Mouse (Mus musculus) heart, adult 2 months (tissue): ENCODE data around the gene Rfxank. TPM values are rescaled to one million over a fixed set of nuclear protein-coding genes. Genes with fewer than 3 reads are reported as not detected.

Experiments used
- DNase-seq, 2 experiments: peaks; one replicate each; pipeline ENCODE4 v3.0.0; 2021
- H3K27ac ChIP-seq: fragments of 200-600 bp; 2 replicates; pipeline ENCODE4 v1.8.1; 2022
- H3K27me3 ChIP-seq: fragments of 200-500 bp; 2 replicates; pipeline ENCODE4 v1.6.1; 2012; ENCODE audit warnings: mild to moderate bottlenecking, low read length, inconsistent platforms, mixed read lengths; ENCODE audit not compliant: control insufficient read depth, insufficient read depth
- H3K36me3 ChIP-seq: fragments of 200-500 bp; 2 replicates; pipeline ENCODE4 v1.6.1; 2012; ENCODE audit warnings: low read length, inconsistent platforms; ENCODE audit not compliant: control insufficient read depth, insufficient read depth
- H3K4me1 ChIP-seq: fragments of 200-500 bp; 2 replicates; pipeline ENCODE4 v1.6.1; 2011; ENCODE audit warnings: low read length; ENCODE audit not compliant: control insufficient read depth, insufficient read depth
- H3K4me3 ChIP-seq: fragments of 200-600 bp; 2 replicates; pipeline ENCODE4 v1.8.1; 2022
- H3K79me2 ChIP-seq: fragments of 200-500 bp; replicated peaks from 2 replicates; pipeline ENCODE4 v1.6.1; 2012; ENCODE audit warnings: mild to moderate bottlenecking, inconsistent platforms, low read length, moderate library complexity, mixed read lengths; ENCODE audit not compliant: control insufficient read depth, insufficient read depth
- H3K9ac ChIP-seq: fragments of 200-500 bp; 2 replicates; pipeline ENCODE4 v1.6.1; 2012; ENCODE audit warnings: low read depth, mild to moderate bottlenecking, control low read depth, inconsistent platforms, low read length, mixed read lengths
- CTCF ChIP-seq: fragments of 200-600 bp; IDR thresholded peaks from 2 replicates; pipeline ENCODE4 v1.8.1; 2022; ENCODE audit warnings: antibody characterized with exemption, mild to moderate bottlenecking, moderate library complexity
- EP300 ChIP-seq: fragments of 200-500 bp; IDR thresholded peaks from 2 replicates; pipeline ENCODE4 v1.6.1; 2011; ENCODE audit warnings: low read depth, low read length, control low read depth; ENCODE audit not compliant: insufficient read depth
- POLR2A ChIP-seq: fragments of 200-500 bp; IDR thresholded peaks from 2 replicates; pipeline ENCODE4 v1.6.1; 2011; ENCODE audit warnings: mild to moderate bottlenecking, low read depth, low read length, control low read depth; ENCODE audit not compliant: insufficient read depth
- WGBS: fragments of 180-500 bp; shearing (Covaris S2); methylation state at CpG from one replicate; pipeline ENCODE4 v1.1.7; 2018; 5-methylcytosine and 5-hydroxymethylcytosine counted together
- intact Hi-C: fragments of 180-260 bp; cut with DNase I; formaldehyde crosslinking; loops from one replicate; pipeline ENCODE4 v1.15.1; 2025
- polyA plus RNA-seq: library from polyadenylated mRNA; depleted of rRNA; stranded (reverse); fragments of >200 nt; gene quantifications from 2 replicates; pipeline ENCODE4 v1.2.3, GENCODE M21; 2012
- total RNA-seq, 2 experiments: library from RNA; stranded (reverse); gene quantifications; 2 replicates each; pipeline ENCODE4 v1.2.3; 2021

The Rfxank gene
- total and polyA plus RNA-seq, 3 experiments, result 18.1 to 30.9 (median 18.6) TPM

- WGBS, result 57% methylated on average over 13 of the region's 13 CpGs
- no peaks in the 10 kb centered on the region for H3K4me1 ChIP-seq
- no peaks in the 10 kb centered on the region for H3K36me3 ChIP-seq
- no peak for DNase-seq
- no peak overlapping the region for H3K4me3 ChIP-seq
- H3K27me3 ChIP-seq, result peaks cover 11% of the 10 kb centered on the region; the same call in 1 of the 2 replicates
- intact Hi-C loops, result no loop called here
- no peak overlapping the region for H3K27ac ChIP-seq
- H3K9ac ChIP-seq, result no peak overlapping the region
- TF ChIP-seq POLR2A (no peak), CTCF (no peak), EP300 (no peak)
- H3K79me2 ChIP-seq, result no peaks in the 10 kb centered on the region
Observed at GRCm38 (mm10) chr8:70114892-70115291, 24.1 kb downstream of the Rfxank start.

DNA sequence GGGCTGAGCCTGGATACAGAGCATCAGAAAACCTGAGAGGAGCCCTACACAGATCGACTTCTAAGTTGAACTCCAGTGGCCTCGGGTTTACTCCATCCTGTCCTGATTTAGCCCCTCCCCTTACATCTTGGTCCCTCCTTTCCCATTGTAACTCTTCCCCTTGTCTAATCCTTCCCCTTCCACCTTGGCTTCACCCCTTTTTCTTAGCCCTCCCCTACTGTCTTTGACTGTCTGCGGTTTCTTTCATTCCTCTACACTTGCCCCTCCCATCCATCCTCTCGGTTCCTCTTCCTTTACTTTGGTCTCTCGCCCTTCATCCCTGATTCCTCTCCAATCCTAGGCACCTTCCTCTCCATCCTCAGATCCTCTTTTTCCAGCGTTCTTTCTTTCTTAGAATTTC is 24.5 kb downstream of the Rfxank start:
- intact Hi-C loops, result no loop called here
- Histone ChIP-seq H3K36me3 (no peaks in the 10 kb centered on the region), H3K79me2 (no peaks in the 10 kb centered on the region), H3K4me1 (no peaks in the 10 kb centered on the region), H3K27me3 (peaks cover 11% of the 10 kb centered on the region; the same call in 1 of the 2 replicates), H3K4me3 (no peak overlapping the region), H3K9ac (no peak overlapping the region), H3K27ac (no peak overlapping the region)
- TF ChIP-seq EP300 (no peak), CTCF (no peak), POLR2A (no peak)
- DNase-seq, result no peak
- 21% methylated on average over 6 of the region's 6 CpGs for WGBS

GRCm38 (mm10) chr8:70112401-70113016 is 26.4 kb downstream of the Rfxank start:
- TF ChIP-seq CTCF (no peak), EP300 (no peak), POLR2A (no peak)
- H3K79me2 ChIP-seq, result no peaks in the 10 kb centered on the region
- peaks cover 9% of the 10 kb centered on the region; the same call in 1 of the 2 replicates for H3K27me3 ChIP-seq
- H3K27ac ChIP-seq, result no peak overlapping the region
- no peaks in the 10 kb centered on the region for H3K36me3 ChIP-seq
- no peak for DNase-seq
- 9% methylated on average over 43 of the region's 43 CpGs for WGBS
- H3K4me3 ChIP-seq, result no peak overlapping the region
- intact Hi-C loops, result no loop called here
- no peaks in the 10 kb centered on the region for H3K4me1 ChIP-seq
- H3K9ac ChIP-seq, result no peak overlapping the region

DNA sequence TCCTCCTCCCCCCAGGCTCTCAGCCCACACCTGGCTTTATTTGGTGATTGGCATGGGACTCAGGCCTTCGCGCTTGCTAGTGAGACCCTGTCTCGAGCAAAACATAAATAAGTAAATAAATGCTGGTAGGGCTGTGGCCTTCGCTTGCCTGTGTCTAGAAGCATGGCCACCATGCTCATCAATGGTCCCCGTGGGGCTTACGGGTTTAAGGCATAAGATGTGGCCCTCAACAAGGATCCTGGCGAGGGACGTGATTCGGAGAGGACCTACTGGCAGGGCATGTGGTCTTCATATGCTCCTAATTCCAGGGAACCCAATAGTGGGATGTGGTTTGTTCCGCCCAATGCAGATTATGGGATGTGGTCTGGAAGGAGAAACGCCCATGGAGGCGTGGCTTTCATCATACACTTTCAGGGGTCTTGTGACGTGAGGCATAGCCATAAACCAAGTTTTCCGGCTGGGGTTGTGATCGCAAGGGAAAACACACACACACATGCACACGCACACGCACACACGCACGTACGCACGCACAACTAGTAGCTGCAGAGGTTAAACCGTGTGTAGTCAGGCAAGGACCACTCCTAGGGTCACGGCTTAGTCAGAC is 27.7 kb downstream of the Rfxank start:
- no peak overlapping the region for H3K27ac ChIP-seq
- no peak overlapping the region for H3K9ac ChIP-seq
- no peak overlapping the region for H3K4me3 ChIP-seq
- intact Hi-C loops, result no loop called here
- TF ChIP-seq POLR2A (no peak), CTCF (no peak), EP300 (no peak)
- no peaks in the 10 kb centered on the region for H3K4me1 ChIP-seq
- WGBS, result 48% methylated on average over 23 of the region's 23 CpGs
- peaks cover 9% of the 10 kb centered on the region; the same call in 1 of the 2 replicates for H3K27me3 ChIP-seq
- H3K79me2 ChIP-seq, result no peaks in the 10 kb centered on the region
- DNase-seq, result no peak
- H3K36me3 ChIP-seq, result no peaks in the 10 kb centered on the region

- no peaks in the 10 kb centered on the region for H3K36me3 ChIP-seq
- H3K4me1 ChIP-seq, result no peaks in the 10 kb centered on the region
- no peak for TF ChIP-seq POLR2A
- no peak for TF ChIP-seq EP300
- TF ChIP-seq CTCF, result no peak
- H3K9ac ChIP-seq, result no peak overlapping the region
- intact Hi-C loops, result no loop called here
- no peak overlapping the region for H3K27ac ChIP-seq
- DNase-seq, result no peak
- H3K79me2 ChIP-seq, result no peaks in the 10 kb centered on the region
- H3K4me3 ChIP-seq, result no peak overlapping the region
- peaks cover 9% of the 10 kb centered on the region; the same call in 1 of the 2 replicates for H3K27me3 ChIP-seq
- 97% methylated on average over 2 of the region's 2 CpGs for WGBS
Observed at GRCm38 (mm10) chr8:70110451-70110850, 28.5 kb downstream of the Rfxank start.

DNA sequence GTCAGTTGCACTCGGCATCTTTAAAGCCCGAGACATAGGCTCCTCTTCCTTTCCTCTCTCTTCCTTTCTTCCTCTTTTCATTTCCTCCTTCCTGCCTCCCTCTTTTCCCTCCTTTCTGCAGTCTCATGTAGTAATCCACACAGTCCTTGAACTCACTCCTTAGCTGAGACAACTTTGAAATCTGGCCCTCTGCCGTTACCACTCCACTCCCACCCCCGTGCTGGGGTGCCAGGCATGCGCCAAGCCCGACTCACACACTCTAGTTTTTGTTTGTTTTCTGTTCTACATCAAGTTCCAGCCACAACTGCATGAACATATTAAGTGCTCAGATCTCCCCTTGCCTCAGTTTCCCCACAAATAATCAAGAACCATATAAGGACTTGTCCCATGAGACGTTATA is 34.0 kb downstream of the Rfxank start:
- intact Hi-C loops, result loop anchor here (1.0 kb wide), 2 partner anchors 61 to 118 kb away; no protein-coding TSS in a partner anchor
- H3K36me3 ChIP-seq, result no peaks in the 10 kb centered on the region

More for the DNA sequence above, 34.0 kb downstream of the Rfxank start:
- no peaks in the 10 kb centered on the region for H3K27me3 ChIP-seq
- H3K4me1 ChIP-seq, result no peaks in the 10 kb centered on the region
- WGBS, result 64% methylated on average over 7 of the region's 7 CpGs
- DNase-seq, result no peak
- no peak overlapping the region for H3K4me3 ChIP-seq
- H3K9ac ChIP-seq, result no peak overlapping the region
- H3K27ac ChIP-seq, result no peak overlapping the region
- no peaks in the 10 kb centered on the region for H3K79me2 ChIP-seq
- TF ChIP-seq POLR2A, result no peak
- TF ChIP-seq EP300, result no peak
- no peak for TF ChIP-seq CTCF
